Mouse (Mus musculus): ENCODE results near the gene Sel1l3.

The Sel1l3 gene

DNA sequence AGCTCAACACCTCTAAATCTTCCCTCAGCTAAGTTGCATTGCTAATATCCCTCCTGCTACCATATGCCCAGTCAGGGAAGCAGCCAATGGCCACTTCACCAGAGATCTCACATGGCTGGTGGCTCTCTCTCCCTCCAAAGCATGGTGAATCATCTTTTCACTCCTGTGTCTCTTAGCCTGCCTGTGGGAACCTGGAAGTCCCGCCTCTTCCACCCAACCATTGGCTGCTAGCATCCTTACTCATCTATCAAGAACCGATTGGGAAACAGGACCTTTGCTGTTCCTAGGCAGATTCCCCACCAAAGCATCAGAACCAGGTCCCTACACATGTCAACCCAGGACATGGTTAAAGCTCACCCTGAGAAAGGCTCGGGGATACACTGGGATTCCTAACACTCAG, 122.4 kb downstream of the Sel1l3 start:
- no peak for DNase-seq (ENCODE audit: low read depth, low spot score)

DNA sequence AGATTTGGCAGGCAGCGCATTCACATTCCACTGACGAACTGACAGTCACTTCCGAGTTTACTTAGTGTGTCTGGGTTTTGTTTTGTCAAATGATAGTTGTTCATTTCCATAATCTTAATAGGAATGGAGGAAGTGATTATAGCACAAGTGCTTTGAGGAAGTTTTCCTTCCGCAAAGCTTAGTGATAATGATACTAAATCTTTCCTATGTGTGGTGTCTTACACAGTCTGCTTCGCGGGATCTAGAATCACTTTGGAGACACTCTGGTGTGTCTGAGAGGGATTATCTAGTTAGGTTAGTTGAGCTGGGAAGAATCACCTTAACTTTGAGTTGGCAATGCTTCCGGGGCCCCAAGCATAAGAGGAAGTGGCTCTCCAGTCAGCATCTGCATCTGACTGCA, 126.3 kb downstream of the Sel1l3 start:
- DNase-seq (ENCODE audit: low read depth, low spot score) = no peak

- DNase-seq (ENCODE audit: low read depth, low spot score) = no peak
Measured at GRCm38 (mm10) chr5:53078453-53078852, 135.3 kb downstream of the Sel1l3 start.

DNA sequence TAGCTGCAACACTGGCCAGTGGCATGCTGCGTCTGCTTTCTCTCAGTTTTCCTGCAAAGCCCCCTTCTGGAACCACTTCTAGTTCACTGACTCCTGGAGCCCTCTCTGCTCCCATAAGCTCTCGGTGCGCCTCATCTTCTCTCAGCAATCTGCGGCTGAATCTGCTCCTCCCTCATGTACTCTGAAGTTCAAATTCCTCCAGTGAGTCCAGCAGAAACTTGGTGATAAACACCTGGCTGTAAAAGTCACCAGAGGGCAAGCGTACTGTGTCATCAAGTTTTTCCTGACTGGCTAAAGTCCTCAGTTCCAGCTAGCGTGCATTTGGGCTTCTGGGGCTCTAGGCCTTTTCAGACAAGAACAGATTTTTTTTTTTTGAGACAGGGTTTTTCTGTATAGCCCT, 139.2 kb downstream of the Sel1l3 start:
- no peak for DNase-seq (ENCODE audit: low read depth, low spot score)

- no peak for DNase-seq (ENCODE audit: low read depth, low spot score)
Measured at GRCm38 (mm10) chr5:53061532-53062130, 152.1 kb downstream of the Sel1l3 start.
